Mouse (Mus musculus) urinary bladder, adult 18-20 months (tissue): ENCODE measurements around the gene Tmem196.

Experiments used
- DNase-seq, 2 experiments: peaks; one replicate each; pipeline ENCODE4 v3.0.0; 2022; ENCODE audit warnings: low spot score in 2 of 2, mixed read lengths in 2 of 2

The Tmem196 gene

GRCm38 (mm10) chr12:119945589-119946310, at the start of gene Tmem196:
Tmem196 (plus strand) TSS chr12:119945822.
- DNase-seq = no peak

GRCm38 (mm10) chr12:119946311-119946692, 680 bp downstream of the Tmem196 start:
- DNase-seq = no peak

GRCm38 (mm10) chr12:119957041-119957440, 11.4 kb downstream of the Tmem196 start:
- DNase-seq = no peak

GRCm38 (mm10) chr12:119960730-119961129, 15.1 kb downstream of the Tmem196 start:
- no peak for DNase-seq

GRCm38 (mm10) chr12:119965373-119965772, 19.8 kb downstream of the Tmem196 start:
- no peak for DNase-seq

- DNase-seq = no peak
Observed at GRCm38 (mm10) chr12:119970068-119970467, 24.4 kb downstream of the Tmem196 start.

- DNase-seq = no peak
Observed at GRCm38 (mm10) chr12:119981731-119982130, 36.1 kb downstream of the Tmem196 start.

- no peak for DNase-seq
Observed at GRCm38 (mm10) chr12:119998267-119998666, 52.6 kb downstream of the Tmem196 start.

GRCm38 (mm10) chr12:120004280-120004679, 58.7 kb downstream of the Tmem196 start:
- DNase-seq = no peak

- no peak for DNase-seq
Observed at GRCm38 (mm10) chr12:120014768-120015167, 69.1 kb downstream of the Tmem196 start.

- no peak for DNase-seq
Observed at GRCm38 (mm10) chr12:120015201-120015600, 69.6 kb downstream of the Tmem196 start.

GRCm38 (mm10) chr12:120028089-120028959, 82.7 kb downstream of the Tmem196 start:
- peak; percentile 92 to 95 for DNase-seq
